Mouse (Mus musculus): ENCODE measurements at regions not wholly inside any gene's neighbourhood (a gene's known extent, or its start where the extent isn't known, plus 50 kb on each side); places are given as distances from the start of the nearest gene placed in this dataset.

DNA sequence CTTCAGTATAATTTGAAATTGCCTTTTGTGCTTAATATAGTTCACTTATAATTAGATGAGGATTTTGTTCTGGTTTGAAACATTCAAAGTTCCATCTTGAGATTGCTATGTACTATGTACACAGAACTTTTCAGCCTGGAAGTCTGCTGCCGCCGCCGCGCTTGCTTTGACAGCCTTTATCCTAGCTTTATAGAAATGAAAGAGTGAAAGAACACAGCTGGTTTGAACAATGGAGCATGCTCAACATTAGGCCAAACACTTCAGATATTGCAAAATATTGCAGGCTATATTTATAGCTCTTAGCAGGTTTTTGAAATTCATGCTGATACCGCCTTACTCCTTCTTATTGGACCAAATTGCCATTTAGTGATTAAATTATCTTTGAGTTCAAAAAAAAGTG is 305.1 kb upstream of the Prkd1 start:
- DNase-seq, result no peak
- intact Hi-C loops (cut with DNase I), result no loop called here

DNA sequence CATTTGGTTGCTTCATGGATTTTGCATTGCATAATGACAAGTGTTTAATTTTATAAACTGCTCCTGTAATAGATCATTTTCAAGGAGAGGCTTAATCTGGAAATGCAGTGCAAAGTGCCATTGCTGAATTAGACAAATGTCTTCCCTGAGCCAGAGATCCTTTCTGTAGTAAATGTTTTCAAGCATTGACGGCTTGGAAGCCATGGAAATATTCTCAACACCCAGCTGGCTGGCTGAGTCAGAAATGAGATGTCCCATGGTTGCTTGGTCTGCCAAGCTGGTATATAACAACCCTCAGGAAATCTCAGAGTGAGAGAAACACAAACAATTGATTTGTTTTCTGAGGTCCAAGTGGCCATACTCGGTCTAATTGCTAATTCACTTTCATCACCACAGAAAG is 298.1 kb upstream of the Prkd1 start:
- no peak for DNase-seq
- intact Hi-C loops (cut with DNase I), result no loop called here

DNA sequence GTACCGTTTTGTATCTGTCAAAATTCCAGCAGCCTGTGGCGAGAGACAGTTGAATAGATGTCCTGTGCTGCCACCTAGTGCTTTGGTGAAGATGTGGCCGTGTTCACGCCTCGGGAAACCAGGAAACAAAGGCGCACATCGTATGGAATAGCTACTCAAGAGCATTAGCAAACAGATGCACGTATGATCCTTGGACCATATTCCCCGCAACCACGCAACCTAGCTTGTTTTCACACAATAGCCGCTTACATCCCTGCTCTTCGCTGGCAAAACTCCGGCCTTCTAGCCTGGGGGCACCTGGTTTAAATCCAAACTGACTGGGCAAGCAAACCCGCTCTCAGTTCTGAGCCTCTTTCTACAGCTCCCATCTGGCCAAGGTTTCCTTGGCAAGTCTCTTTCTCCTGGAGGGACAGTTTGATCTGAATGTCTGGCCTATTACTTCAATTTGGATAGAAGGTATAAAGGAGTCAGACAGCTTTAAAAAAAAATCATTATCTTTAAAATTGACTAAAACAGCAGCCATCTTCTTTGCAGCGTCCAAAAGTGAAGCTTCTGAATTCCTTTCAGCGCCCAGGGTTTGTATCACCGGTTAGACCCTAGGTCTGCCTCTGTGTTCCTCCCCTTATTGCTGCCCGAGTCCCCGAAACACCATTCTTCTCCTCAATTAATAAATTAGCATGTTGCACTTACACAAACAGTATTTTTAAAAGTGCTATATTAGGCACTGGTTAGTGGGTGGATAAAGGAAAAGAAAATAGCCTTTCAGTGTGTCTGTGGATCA is 295.0 kb upstream of the Prkd1 start:
- intact Hi-C loops (cut with DNase I), result loop anchor here (2.0 to 5.0 kb wide), 2 partner anchors 632 to 1571 kb away; no protein-coding TSS in a partner anchor

DNA sequence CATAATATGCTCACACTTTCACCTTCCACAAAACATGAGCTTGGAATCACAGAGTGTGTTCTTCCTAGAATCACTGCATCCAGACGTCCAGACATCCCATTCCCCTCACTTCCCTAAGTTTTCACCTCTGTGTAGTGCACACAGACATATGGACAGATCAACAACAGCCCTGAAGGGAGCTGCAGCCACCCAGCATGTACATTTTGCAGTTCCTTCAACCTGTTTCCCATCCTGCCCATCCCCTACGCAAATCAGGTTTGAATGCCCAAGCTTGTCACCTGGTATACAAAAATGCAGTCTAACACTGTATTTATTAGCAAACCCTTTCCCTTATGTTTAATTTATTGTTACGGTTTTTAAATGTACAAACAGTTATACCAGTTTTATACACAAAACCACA is 294.4 kb upstream of the Prkd1 start:
- intact Hi-C loops (cut with DNase I), result loop anchor here (5.0 kb wide), 1 partner anchor 631 kb away; no protein-coding TSS in a partner anchor
- DNase-seq, result no peak

More for the DNA sequence above, 295.0 kb upstream of the Prkd1 start:
- DNase-seq, result peak; percentile 28 to 60

DNA sequence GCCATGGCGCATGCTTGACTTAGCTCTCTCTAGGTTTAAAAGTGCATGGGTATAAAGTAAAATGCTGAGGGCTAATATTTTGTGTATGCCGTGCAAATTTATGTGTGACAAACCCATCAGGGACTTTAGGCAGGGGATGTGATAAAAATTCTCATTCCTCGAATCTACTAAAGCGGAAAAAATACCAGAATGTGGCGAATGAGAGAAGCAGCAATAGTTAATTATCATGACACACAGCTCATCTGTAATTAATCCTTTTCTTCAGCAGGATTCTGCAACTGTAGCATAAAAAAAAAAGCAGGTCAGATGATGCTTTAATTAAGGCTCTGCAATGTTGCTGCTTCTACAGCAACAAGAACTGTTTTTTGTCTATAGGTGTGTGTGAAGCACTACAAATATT is 286.6 kb upstream of the Prkd1 start:
- intact Hi-C loops (cut with DNase I), result no loop called here

DNA sequence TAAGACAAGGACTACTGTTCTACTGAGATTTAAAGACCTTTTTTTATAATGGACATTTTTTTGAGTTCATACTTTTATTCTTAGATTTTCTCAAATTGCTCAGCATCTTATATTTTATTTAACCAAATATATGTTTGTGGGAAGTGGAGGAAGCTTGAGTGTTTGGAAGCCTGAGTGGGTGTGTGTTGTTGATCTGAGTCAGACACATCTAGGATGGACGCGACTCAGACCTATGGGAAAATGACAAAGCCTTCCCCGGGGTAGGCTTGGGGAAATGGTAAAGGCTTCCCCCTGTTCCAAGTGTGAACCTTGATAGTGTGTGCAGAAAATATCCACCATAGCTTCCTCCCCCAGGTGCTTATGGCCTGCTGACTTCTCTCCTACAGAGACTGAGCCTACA is 283.6 kb upstream of the Prkd1 start:
- intact Hi-C loops (cut with DNase I), result no loop called here
- DNase-seq, result no peak

More for the DNA sequence above, 286.6 kb upstream of the Prkd1 start:
- DNase-seq, result no peak

DNA sequence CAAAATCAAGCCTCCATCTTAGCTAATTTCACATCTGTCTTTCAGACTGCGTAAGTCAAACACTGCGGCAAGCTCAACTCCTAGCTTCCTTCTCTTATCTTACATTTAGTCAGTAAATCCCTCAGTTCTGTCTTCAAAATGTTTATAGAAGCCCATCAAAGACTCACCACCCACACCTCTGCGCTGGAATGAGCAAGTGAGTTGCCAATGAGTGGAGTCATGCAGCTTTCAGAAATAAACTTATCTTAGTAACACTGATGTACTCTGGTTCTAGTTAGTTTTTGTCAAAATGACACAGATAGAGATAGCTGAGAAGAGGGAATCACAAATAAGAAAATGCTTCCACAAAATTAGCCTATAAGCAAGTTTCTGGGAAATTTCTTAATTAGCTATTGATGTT is 280.7 kb upstream of the Prkd1 start:
- intact Hi-C loops (cut with DNase I), result no loop called here
- DNase-seq, result no peak

DNA sequence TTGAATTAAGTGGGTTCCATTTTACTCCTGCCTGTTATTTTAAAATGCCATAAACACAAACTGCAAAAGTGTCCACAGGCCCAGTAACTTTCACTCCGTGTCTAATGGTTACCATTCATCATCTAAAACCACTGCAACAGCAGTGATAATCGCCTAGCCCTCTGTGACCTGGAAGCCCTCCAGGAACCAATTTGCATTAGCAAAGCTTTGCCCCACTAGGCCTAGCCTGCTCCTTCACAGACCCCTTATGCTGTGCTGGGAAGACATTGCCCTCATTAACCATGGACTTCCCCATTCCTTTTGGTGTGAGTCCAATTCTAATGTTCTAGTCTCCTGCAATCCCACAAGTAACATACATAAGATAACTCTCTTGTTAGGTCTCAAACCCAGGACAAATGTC is 277.3 kb upstream of the Prkd1 start:
- intact Hi-C loops (cut with DNase I), result no loop called here
- no peak for DNase-seq

DNA sequence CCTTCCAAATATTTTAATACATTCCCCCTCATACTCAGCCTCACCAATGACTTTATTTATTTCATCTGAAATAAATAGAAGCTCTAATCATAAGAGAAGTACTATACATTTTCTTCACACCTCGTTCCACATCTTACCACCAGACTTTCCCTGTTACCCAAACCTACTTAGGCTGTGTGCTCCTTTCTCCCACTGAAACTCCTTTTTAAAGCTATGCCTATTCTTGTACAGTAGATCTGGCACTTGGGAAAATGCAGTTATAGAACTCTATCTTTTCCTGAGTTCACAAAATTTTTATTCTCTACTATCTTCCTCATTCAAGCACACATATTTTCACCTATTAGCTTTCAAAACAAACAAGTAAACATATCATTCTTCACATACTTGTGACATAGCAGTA is 272.8 kb upstream of the Prkd1 start:
- no peak for DNase-seq
- intact Hi-C loops (cut with DNase I), result no loop called here

DNA sequence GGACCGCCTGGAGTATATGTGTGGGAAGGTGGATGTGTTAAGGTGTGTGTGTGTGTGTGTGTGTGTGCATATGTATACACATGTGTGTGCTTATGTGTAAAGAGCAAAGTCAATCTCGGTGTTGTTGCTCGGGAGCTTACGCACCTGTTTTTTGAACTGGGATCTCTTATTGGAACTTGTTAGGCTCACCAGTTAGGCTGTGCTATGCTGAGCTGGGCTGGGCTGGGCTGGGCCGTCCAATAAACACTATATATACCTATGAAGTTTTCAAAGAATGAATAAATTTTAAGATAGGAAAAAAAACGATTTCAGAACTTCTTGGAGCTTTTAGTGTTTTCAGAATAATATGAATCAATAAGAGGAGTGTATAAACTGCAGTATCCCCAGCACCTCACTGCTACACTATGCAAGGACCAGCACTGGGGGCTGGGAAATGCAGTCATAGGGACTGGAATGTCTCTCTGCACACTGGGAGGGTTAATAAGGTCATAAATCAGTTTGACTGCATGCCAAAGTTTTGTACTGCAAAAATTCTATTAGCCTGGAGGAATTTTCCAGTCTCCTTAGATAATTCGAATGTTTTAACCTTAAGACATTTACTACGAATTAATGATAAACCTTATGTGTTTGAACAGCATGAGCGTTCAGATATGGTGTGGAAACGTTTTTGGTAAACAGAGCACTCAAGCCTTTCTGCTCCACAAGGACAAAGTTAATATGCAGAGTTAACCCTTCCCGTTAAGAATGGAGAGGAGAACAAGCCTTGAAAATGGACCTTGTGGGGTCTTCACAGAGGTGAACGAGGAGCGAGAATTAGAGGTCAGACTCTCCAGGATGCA is 250.9 kb upstream of the Prkd1 start:
- intact Hi-C loops (cut with DNase I), result no loop called here
- no peak for DNase-seq

DNA sequence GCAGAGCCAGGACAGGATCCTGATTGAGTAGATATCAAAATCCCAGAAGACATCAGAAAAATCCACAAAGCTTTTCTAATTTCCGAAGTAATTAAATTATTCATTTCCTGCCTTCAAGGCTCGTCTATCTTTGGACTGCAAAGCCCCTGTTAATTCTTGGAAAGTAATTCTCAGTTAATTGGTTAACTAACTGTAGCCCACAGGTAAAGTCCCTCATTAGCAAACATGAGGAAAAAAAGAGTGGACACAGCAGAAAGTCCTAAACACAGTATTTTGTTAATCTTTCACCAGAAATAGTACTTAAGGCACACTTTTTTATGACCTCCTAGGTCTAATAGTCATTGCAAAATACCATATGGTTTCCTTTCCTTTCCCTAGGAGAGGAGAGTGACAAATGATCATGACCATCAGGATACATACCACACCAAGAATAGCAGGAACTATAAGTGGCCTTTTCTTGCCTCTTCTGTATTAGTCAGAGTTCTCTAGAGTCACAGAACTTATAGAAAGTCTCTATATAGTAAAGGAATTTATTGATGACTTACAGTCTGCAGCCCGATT is 248.8 kb upstream of the Prkd1 start:
- intact Hi-C loops (cut with DNase I), result no loop called here
- no peak for DNase-seq

DNA sequence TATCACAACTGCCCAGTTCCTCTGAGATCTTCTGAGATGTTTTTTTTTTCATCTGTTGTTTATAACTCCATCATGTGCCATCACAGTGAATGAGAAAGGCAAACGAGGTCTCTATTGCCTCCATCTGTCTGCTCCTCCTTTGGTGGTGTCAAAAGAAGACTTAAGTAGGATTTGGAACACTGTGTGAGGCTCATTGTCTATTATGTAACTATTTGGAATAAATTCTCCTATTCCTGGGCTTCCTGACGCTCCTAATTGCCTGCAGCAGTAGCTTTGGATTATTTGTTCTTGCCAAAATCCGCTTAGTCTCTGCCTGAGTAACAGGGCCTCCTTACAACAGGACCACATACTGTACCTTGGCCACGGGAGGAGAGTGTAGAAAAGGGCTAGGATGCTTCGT is 244.7 kb upstream of the Prkd1 start:
- no peak for DNase-seq

DNA sequence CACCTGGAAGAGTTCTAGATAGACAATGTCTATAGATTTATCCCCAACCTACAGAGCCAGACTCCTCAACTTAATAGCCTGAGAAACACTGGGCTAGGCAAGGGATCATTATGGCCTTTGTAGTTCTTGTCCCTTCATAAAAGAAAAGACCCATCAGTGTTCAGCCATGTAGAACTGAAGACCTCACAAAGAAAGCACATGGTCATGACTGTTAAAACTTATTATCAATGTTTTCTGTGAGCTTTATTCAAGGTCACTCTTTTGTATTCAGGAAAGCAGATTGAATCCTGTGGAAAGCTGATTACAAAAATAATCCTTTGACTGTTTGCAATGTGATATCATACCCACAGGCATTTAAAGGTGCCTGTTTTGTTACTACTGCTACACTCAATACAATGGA is 226.9 kb upstream of the Prkd1 start:
- intact Hi-C loops (cut with DNase I), result no loop called here
- no peak for DNase-seq

More for the DNA sequence above, 244.7 kb upstream of the Prkd1 start:
- intact Hi-C loops (cut with DNase I), result no loop called here

DNA sequence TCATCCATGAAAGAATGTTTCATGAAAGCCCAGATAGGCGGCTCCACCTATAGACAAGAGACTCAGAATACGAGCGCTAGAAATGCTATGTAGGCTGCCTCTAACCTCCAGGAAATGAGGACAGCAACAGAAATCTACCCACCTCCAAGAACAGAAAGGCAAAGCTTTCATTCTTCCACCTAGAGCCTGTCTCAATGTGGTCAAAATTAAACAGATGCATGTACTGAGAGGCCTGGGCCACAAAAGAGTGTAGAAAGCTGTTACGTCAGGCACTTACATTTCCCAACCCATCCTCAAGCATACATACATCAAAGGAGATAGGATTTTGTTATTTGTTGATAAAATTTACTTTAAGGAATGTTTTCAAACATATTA is 225.1 kb upstream of the Prkd1 start:
- intact Hi-C loops (cut with DNase I), result no loop called here
- no peak for DNase-seq

DNA sequence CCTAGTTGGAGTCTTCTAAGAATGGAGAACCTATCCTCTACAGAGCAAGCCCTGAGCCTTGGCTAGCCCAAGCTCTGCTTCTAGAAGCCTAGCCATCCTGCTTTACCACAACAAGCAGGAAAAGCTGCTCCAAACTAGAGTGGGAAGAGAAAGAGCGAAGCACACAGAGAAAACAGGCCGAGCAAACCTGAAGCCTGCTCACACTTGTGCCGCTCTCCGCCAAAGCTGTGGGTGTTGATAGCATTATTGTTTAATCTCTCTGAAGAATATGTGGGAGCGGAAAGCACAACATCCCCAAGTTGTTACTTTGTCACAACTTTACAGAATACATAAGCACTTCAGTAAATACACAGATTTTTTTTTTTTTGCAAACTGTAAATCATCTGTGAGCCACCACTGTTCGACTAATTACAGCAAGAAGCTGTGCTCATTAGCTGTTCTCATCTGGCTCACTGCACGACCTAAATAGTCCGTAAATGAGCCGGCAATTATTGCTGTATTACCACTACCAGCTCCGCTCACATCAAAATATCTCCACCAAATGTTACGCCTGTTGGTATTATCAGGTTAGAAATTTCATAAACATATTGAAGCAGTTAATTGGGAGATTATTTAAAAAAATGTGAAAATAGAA is 224.6 kb upstream of the Prkd1 start:
- intact Hi-C loops (cut with DNase I), result no loop called here
- no peak for DNase-seq

DNA sequence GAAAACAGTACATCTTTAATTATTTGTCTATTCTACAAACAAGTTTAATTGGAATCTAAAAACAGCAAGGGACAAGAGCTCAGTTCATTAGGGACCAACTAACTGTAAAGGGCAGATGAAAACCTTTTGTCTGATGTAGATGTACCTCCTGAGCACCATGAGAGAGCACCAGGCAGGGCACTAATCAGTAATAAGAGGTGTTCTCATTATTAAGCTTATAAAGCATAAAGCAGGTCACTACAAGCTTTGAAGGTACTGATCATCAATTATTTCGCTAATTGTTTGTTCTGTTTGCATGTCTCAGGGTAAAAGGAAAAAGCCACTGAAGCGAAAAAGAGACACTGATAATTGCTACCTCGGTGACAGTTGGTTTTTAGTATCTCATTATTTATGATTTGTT is 202.7 kb upstream of the Prkd1 start:
- DNase-seq, result no peak
- intact Hi-C loops (cut with DNase I), result no loop called here

DNA sequence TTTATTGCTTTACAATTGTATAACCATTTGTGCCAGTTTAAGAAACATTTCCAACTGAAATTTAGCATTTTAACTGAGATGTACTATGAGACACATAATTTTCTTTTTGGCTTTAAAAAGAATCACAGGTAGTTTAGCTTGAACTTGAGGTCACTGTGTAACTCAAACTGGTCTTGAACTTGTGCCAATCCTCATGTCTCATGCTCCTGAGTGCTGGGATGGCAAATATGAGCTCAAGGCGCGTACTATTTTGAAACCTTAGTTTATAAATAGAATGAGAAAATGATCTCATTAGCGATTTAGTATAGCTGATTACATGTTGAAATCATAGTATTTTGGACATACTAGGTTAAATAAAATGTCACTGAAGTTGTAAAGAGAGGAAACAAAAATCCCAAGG is 199.1 kb upstream of the Prkd1 start:
- intact Hi-C loops (cut with DNase I), result no loop called here
- DNase-seq, result no peak

DNA sequence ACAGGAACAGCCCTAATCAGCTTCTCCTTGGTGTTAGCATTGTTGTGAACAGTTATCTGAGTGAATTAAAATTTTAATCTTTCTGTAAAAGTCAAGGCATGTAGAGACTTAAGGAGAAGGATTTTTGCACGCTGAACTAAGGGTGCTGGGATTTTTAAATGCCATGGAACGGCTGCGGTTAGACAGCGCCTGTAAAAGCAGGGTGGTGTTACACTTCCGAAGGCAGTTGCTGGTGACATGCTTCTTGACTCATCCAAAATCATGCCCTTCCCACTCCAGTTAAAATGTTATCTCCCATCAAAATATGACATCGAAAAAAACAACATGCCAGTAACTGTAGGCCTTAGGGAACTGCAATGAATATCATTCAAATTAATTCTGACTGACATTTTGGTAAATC is 193.8 kb upstream of the Prkd1 start:
- intact Hi-C loops (cut with DNase I), result no loop called here

DNA sequence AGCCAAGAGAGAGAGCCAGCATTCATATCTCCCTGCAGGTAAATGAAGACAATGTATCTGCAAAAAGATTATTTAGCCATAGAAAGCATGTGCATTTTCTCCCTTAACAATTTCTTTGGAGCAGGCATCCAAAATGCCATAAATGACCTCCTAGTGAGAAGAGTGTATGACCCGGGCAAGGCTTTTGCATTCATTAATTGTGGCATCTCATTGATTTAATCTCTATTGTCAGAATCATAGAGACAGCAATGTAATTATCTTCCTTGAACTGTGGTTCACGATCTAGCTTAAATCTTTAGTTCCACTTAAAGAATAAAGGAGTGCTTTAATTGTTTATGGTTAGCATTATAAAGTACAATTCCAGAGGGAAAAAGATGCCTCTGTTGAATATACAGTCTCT is 190.5 kb upstream of the Prkd1 start:
- intact Hi-C loops (cut with DNase I), result no loop called here
- no peak for DNase-seq

More for the DNA sequence above, 193.8 kb upstream of the Prkd1 start:
- no peak for DNase-seq

DNA sequence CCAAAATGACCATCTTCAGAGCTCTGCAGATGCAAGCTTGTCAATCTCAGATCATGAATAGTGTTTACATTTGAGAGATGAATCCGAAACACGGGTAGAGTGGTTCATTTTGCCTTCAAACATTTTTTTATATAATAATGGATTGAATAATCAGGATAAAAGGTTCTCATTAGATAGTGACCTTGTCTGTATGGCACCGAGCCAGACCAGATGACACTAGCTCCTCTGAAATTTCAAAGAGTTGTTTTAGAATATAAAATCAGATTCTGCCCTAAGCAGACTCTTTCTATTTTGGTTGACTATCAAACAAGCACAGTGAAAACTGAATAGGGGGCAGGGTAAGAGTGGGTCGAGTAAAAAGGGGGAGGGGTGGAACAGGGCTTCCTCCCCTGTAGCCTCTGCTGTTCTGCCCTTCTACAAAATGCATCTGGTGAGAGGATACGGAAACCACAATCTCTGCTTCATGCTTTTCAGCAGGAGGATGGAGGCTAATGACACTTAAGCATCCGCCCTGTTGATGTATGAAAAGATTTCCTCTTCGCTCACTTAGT is 159.9 kb upstream of the Prkd1 start:
- intact Hi-C loops (cut with DNase I), result no loop called here

DNA sequence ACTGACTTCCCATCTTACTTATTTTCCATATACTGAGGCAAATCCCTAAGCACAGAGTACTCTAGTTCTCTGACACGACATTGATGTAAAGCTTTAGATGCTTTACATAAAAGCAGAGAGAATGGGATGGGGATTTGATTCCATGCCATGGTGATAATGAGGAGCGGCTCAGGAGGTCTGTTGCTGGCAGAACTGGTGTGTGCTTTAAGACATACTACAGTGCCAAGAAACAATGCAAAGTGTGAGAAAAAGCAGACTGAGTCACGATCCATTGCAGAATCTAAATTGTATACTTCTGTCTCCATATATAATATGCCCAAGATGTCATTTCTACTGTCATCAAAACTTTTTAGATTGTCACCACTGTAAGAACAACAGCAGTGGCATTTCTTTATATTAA is 155.5 kb upstream of the Prkd1 start:
- intact Hi-C loops (cut with DNase I), result no loop called here

More for the DNA sequence above, 159.9 kb upstream of the Prkd1 start:
- no peak for DNase-seq

More for the DNA sequence above, 155.5 kb upstream of the Prkd1 start:
- no peak for DNase-seq
